ENCODE assay signal across 11 mouse cellular contexts in the genomic region with DNA sequence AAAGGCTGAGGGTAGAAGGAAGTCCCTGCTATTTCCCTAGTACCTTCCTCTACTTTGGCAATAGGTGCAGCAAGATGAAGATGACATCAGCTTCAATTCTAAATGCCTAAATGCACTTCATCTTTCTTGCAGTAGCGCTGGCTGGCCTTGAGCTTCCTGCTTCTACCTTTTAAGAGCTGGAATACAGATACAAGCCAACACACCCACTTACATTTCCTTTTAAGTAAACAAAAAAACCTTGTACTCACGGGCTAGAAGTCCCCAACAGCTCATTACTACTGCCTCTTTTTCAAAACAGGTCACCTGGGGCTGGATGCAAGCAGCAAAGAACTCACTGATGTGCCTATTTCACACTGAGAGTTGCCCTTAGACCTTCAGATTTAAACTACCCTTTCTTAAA. TPM values are rescaled to one million over a fixed set of nuclear protein-coding genes. Genes with fewer than 3 reads are reported as not detected.
A peak's percentile ranks its signal among the peaks of the same experiment; 100 is the strongest.
DNase-seq lines count a peak whose midpoint lies in the region; ATAC-seq and TF ChIP-seq lines count a peak whose summit lies in the region.
"Had no signal": no experiment of that assay in that cellular context is flagged by ENCODE, and none has a peak within 500 bp of the region (broad histone marks: within the 10 kb centered on the region; RNA-seq: fewer than 3 reads in every experiment).

No protein-coding gene starts in this region.

- ATAC-seq in heart, embryonic 14.5 days (ENCODE audit: insufficient number of reproducible peaks, insufficient read depth, low FRiP score, low read depth), result no peak
- no peak for ATAC-seq in neural tube, embryonic 12.5 days (ENCODE audit: low FRiP score, low read depth)
- ATAC-seq in liver, embryonic 14.5 days (ENCODE audit: insufficient read depth), result no peak
- ATAC-seq in stomach, embryonic 16.5 days (ENCODE audit: insufficient read depth, low FRiP score), result no peak
- no peak for ATAC-seq in megakaryocyte progenitor cell, adult 5-6 weeks (replicated peaks; ENCODE audit: poor library complexity)

- intact Hi-C loops in heart, postnatal 25 days (cut with DNase I), result loop anchor here (5.0 kb wide), 1 partner anchor 276 kb away; a partner anchor contains a TSS

- H3K4me3 ChIP-seq in heart, embryonic 14.5 days (ENCODE audit: control insufficient read depth in 1 of 2, insufficient read depth in 1 of 2, low read depth in 1 of 2, low read length in 2 of 2), result no peak overlapping the region
- no peak overlapping the region for H3K4me3 ChIP-seq in neural tube, embryonic 12.5 days
- H3K4me3 ChIP-seq in liver, embryonic 14.5 days (ENCODE audit: insufficient read depth in 1 of 2, low read depth in 2 of 2, low read length in 2 of 2), result no peak overlapping the region
- 0 out of 2 replicates have a peak overlapping the region, but pooled peaks have one; percentile 2 for H3K4me3 ChIP-seq in stomach, embryonic 16.5 days (replicated peaks; ENCODE audit: low read length)

- no peak for DNase-seq in heart, postnatal 25 days (ENCODE audit: low spot score)
- DNase-seq in neural tube, embryonic 10.5 days (ENCODE audit: extremely low spot score, low spot score), result no peak
- no peak for DNase-seq in liver, embryonic 14.5 days (ENCODE audit: low read depth in 3 of 3, low spot score in 3 of 3)
- DNase-seq in ovary, postnatal 14 days (ENCODE audit: low spot score), result no peak
- DNase-seq: cerebellum, postnatal 14 days; lung, postnatal 14 days; thymus, adult 2 months had no signal

- no peaks in the 10 kb centered on the region for H3K27me3 ChIP-seq in heart, embryonic 14.5 days (ENCODE audit: control insufficient read depth, insufficient read depth, low read length)
- H3K27me3 ChIP-seq in neural tube, embryonic 12.5 days (replicated peaks), result no peaks in the 10 kb centered on the region
- H3K27me3 ChIP-seq in liver, embryonic 14.5 days (ENCODE audit: control insufficient read depth, insufficient read depth, low read length), result no peaks in the 10 kb centered on the region
- H3K27me3 ChIP-seq in stomach, embryonic 16.5 days (ENCODE audit: control insufficient read depth, insufficient read depth, low read length), result no peaks in the 10 kb centered on the region

- peaks cover 13% of the 10 kb centered on the region; the same call in 1 of the 2 replicates for H3K36me3 ChIP-seq in heart, embryonic 14.5 days (ENCODE audit: control insufficient read depth, insufficient read depth, low read length)
- H3K36me3 ChIP-seq in neural tube, embryonic 12.5 days, result peaks cover 5% of the 10 kb centered on the region; the same call in 1 of the 2 replicates
- H3K36me3 ChIP-seq in liver, embryonic 14.5 days (replicated peaks; ENCODE audit: control insufficient read depth, insufficient read depth, low read depth), result peaks cover 2% of the 10 kb centered on the region
- H3K36me3 ChIP-seq in stomach, embryonic 16.5 days (ENCODE audit: control insufficient read depth, insufficient read depth, low read length), result no peaks in the 10 kb centered on the region

- H3K9me3 ChIP-seq in heart, embryonic 14.5 days (ENCODE audit: control insufficient read depth, low read length), result no peaks in the 10 kb centered on the region
- no peaks in the 10 kb centered on the region for H3K9me3 ChIP-seq in neural tube, embryonic 12.5 days
- no peaks in the 10 kb centered on the region for H3K9me3 ChIP-seq in liver, embryonic 14.5 days (ENCODE audit: control insufficient read depth, low read length)
- no peaks in the 10 kb centered on the region for H3K9me3 ChIP-seq in stomach, embryonic 16.5 days (replicated peaks; ENCODE audit: control insufficient read depth, low read length)

- peak overlapping the region; percentile 64; the same call in 1 of the 2 replicates for H3K4me2 ChIP-seq in heart, embryonic 14.5 days (ENCODE audit: low read length)
- H3K4me2 ChIP-seq in neural tube, embryonic 12.5 days (replicated peaks), result 0 out of 2 replicates have a peak overlapping the region, but pooled peaks have one; percentile 1
- H3K4me2 ChIP-seq in liver, embryonic 14.5 days (ENCODE audit: low read depth), result peak overlapping the region; percentile 31
- 0 out of 2 replicates have a peak overlapping the region, but pooled peaks have one; percentile 29 for H3K4me2 ChIP-seq in stomach, embryonic 16.5 days (ENCODE audit: low read depth, low read length)

- 58% methylated on average over 2 of the region's 2 CpGs for WGBS in heart, embryonic 14.5 days
- WGBS in neural tube, embryonic 12.5 days, result 79% methylated on average over 2 of the region's 2 CpGs
- 49% methylated on average over 2 of the region's 2 CpGs for WGBS in liver, embryonic 14.5 days (ENCODE audit: insufficient replicate concordance)
- WGBS in stomach, embryonic 16.5 days, result 44% methylated on average over 2 of the region's 2 CpGs

- TF ChIP-seq CTCF in liver, embryonic 14.5 days (IDR thresholded peaks at IDR 0.05; ENCODE audit: low read depth), result no peak

- no peak overlapping the region for H3K9ac ChIP-seq in heart, embryonic 14.5 days (ENCODE audit: low read length)
- H3K9ac ChIP-seq in neural tube, embryonic 12.5 days, result no peak overlapping the region
- H3K9ac ChIP-seq in liver, embryonic 14.5 days (replicated peaks), result peak overlapping the region; percentile 18
- H3K9ac ChIP-seq in stomach, embryonic 16.5 days (ENCODE audit: low read length), result no peak overlapping the region

- TF ChIP-seq EP300 in liver, embryonic 14.5 days (IDR thresholded peaks at IDR 0.05; ENCODE audit: low read depth), result no peak

- H3K4me1 ChIP-seq in heart, embryonic 14.5 days (ENCODE audit: control insufficient read depth in 2 of 2, insufficient read depth in 2 of 2, low read length in 2 of 2), result peaks cover 2 to 27% of the 10 kb centered on the region in 2 experiments; a peak in 3 of 4 replicates
- peaks cover 22% of the 10 kb centered on the region for H3K4me1 ChIP-seq in neural tube, embryonic 12.5 days
- H3K4me1 ChIP-seq in liver, embryonic 14.5 days (replicated peaks; ENCODE audit: control insufficient read depth in 2 of 2, insufficient read depth in 2 of 2, low read length in 1 of 2), result peaks cover 9 to 16% of the 10 kb centered on the region in 2 experiments; a peak in 3 of 4 replicates
- H3K4me1 ChIP-seq in stomach, embryonic 16.5 days (ENCODE audit: control insufficient read depth, insufficient read depth, low read length), result peaks cover 28% of the 10 kb centered on the region

- no peak overlapping the region for H3K27ac ChIP-seq in heart, embryonic 14.5 days (replicated peaks in 1 of 2; ENCODE audit: control insufficient read depth in 1 of 2, insufficient read depth in 1 of 2, low read depth in 2 of 2, low read length in 2 of 2)
- H3K27ac ChIP-seq in neural tube, embryonic 12.5 days, result no peak overlapping the region
- H3K27ac ChIP-seq in liver, embryonic 14.5 days, result no peak overlapping the region
- peak overlapping the region; percentile 11; the same call in 1 of the 2 replicates for H3K27ac ChIP-seq in stomach, embryonic 16.5 days (ENCODE audit: low read length)

RNA-seq across cellular contexts. Expression of a gene that starts 2.4 kb away (rescaled TPM):
- polyA plus RNA-seq in heart, embryonic 14.5 days (2014; fragmentation: Nextera tagmentation; extraction: Ambion mirVana), result 108 and 114 TPM in 2 replicates
- total RNA-seq in heart, postnatal 25 days (2021), result 100 to 1,000 TPM; 171 to 178 TPM
- polyA plus RNA-seq in neural tube, embryonic 12.5 days (2016; fragmentation: Nextera tagmentation; extraction: Ambion mirVana), result 335 and 344 TPM in 2 replicates
- polyA plus RNA-seq in liver, embryonic 14.5 days (2012; rRNA removed), result 41.3 and 54.3 TPM in 2 replicates
- polyA plus RNA-seq in liver, embryonic 14.5 days (2014; fragmentation: Nextera tagmentation; extraction: Ambion mirVana), result 33.7 and 39.4 TPM in 2 replicates
- 196 and 204 TPM in 2 replicates for polyA plus RNA-seq in stomach, embryonic 16.5 days (2015; fragmentation: Nextera tagmentation; extraction: Ambion mirVana)
- total RNA-seq in megakaryocyte progenitor cell, adult 5-6 weeks (2015), result 75.6 and 76.8 TPM in 2 replicates
- total RNA-seq in megakaryocyte progenitor cell, adult 5-6 weeks (2017), result 153 and 162 TPM in 2 replicates

RNA-seq across cellular contexts. Expression of a gene that starts 43.6 kb away (rescaled TPM):
- 0.46 and 0.63 TPM in 2 replicates for polyA plus RNA-seq in heart, embryonic 14.5 days (2014; fragmentation: Nextera tagmentation; extraction: Ambion mirVana)
- total RNA-seq in heart, postnatal 25 days (2021), result not detected
- polyA plus RNA-seq in neural tube, embryonic 12.5 days (2016; fragmentation: Nextera tagmentation; extraction: Ambion mirVana), result 1.9 and 2.4 TPM in 2 replicates
- 18.2 and 31.2 TPM in 2 replicates for polyA plus RNA-seq in liver, embryonic 14.5 days (2012; rRNA removed)
- polyA plus RNA-seq in liver, embryonic 14.5 days (2014; fragmentation: Nextera tagmentation; extraction: Ambion mirVana), result 19.3 and 23.2 TPM in 2 replicates
- 11.2 and 12.8 TPM in 2 replicates for polyA plus RNA-seq in stomach, embryonic 16.5 days (2015; fragmentation: Nextera tagmentation; extraction: Ambion mirVana)
- 0.81 and 2.2 TPM in 2 replicates for total RNA-seq in megakaryocyte progenitor cell, adult 5-6 weeks (2015)
- total RNA-seq in megakaryocyte progenitor cell, adult 5-6 weeks (2017), result not detected in 2 replicates

RNA-seq across cellular contexts. Expression of a gene that starts 53.3 kb away (rescaled TPM):
- 24.3 and 24.5 TPM in 2 replicates for polyA plus RNA-seq in heart, embryonic 14.5 days (2014; fragmentation: Nextera tagmentation; extraction: Ambion mirVana)
- total RNA-seq in heart, postnatal 25 days (2021), result 10 to 100 TPM; 18.3 to 18.4 TPM
- 59.3 and 61.2 TPM in 2 replicates for polyA plus RNA-seq in neural tube, embryonic 12.5 days (2016; fragmentation: Nextera tagmentation; extraction: Ambion mirVana)
- 18.1 and 35.7 TPM in 2 replicates for polyA plus RNA-seq in liver, embryonic 14.5 days (2012; rRNA removed)
- 41.4 and 42.7 TPM in 2 replicates for polyA plus RNA-seq in liver, embryonic 14.5 days (2014; fragmentation: Nextera tagmentation; extraction: Ambion mirVana)
- polyA plus RNA-seq in stomach, embryonic 16.5 days (2015; fragmentation: Nextera tagmentation; extraction: Ambion mirVana), result 72.8 and 85.8 TPM in 2 replicates
- total RNA-seq in megakaryocyte progenitor cell, adult 5-6 weeks (2015), result 40.3 and 55.4 TPM in 2 replicates
- total RNA-seq in megakaryocyte progenitor cell, adult 5-6 weeks (2017), result 47.5 and 74.5 TPM in 2 replicates

Comparison
In these comparisons a context has a peak if more than half of its experiments do, and no peak if none do; other contexts are left out.
1. H3K4me2 ChIP-seq: peak in every context shown above with its lines; median percentile 64 in heart, embryonic 14.5 days; 31 in liver, embryonic 14.5 days; 29 in stomach, embryonic 16.5 days; 1 in neural tube, embryonic 12.5 days.